ENCODE assay signal across 8 mouse cellular contexts in genomic region chr4:116507425-116508218, GRCm38 (mm10). TPM values are rescaled to one million over a fixed set of nuclear protein-coding genes. Genes with fewer than 3 reads are reported as not detected.
A peak's percentile ranks its signal among the peaks of the same experiment; 100 is the strongest.
DNase-seq lines count a peak whose midpoint lies in the region; ATAC-seq lines count a peak whose summit lies in the region.

TSS of gene Ipp (plus strand) at chr4:116507549.

- WGBS in lung, embryonic 16.5 days: under 1% methylated on average over 51 of the region's 55 CpGs

- no peaks in the 10 kb centered on the region for H3K36me3 ChIP-seq in lung, embryonic 16.5 days (ENCODE audit: control insufficient read depth, insufficient read depth, low read length)

- peak within 1 kb of the TSS; percentile 74 for H3K4me3 ChIP-seq in lung, embryonic 16.5 days (ENCODE audit: low read length)

- peak within 1 kb of the TSS; percentile 75 for H3K4me2 ChIP-seq in lung, embryonic 16.5 days (ENCODE audit: low read depth, low read length)

- DNase-seq in MEL-GATA-1-ER (ENCODE audit: extremely low read depth, low read depth): peak; percentile 80
- peak; percentile 96 for DNase-seq in cerebellum, adult 8-10 months
- DNase-seq in forelimb bud, embryonic 11.5 days (ENCODE audit: low read depth, low spot score): peak; percentile 94
- DNase-seq in layer of hippocampus, adult 9-10 months (ENCODE audit: low spot score): peak; percentile 78
- peak; percentile 77 for DNase-seq in ovary, postnatal 10 days (ENCODE audit: low spot score)
- DNase-seq in thymus, postnatal 10 days (ENCODE audit: low spot score in 2 of 2): peak; percentile 94 to 98

- no peaks in the 10 kb centered on the region for H3K9me3 ChIP-seq in lung, embryonic 16.5 days (ENCODE audit: control insufficient read depth, low read length)

- peak; percentile 94 to 98 for ATAC-seq in hematopoietic stem cell, adult 5-6 weeks (replicated peaks in 1 of 2; ENCODE audit: insufficient read depth in 1 of 2, low FRiP score in 2 of 2, low TSS enrichment in 1 of 2, low read depth in 1 of 2, poor library complexity in 2 of 2, severe bottlenecking in 2 of 2)
- ATAC-seq in lung, embryonic 16.5 days (ENCODE audit: low read depth): peak; percentile 98

- peak within 1 kb of the TSS; percentile 87 for H3K9ac ChIP-seq in lung, embryonic 16.5 days (ENCODE audit: low read length)

- H3K4me1 ChIP-seq in lung, embryonic 16.5 days (replicated peaks; ENCODE audit: control insufficient read depth, insufficient read depth, low read length): peaks cover 2% of the 10 kb centered on the region; the same call in 1 of the 2 replicates

- no peaks in the 10 kb centered on the region for H3K27me3 ChIP-seq in lung, embryonic 16.5 days (ENCODE audit: control insufficient read depth, insufficient read depth, low read depth, low read length)

- peak within 1 kb of the TSS; percentile 96 for H3K27ac ChIP-seq in lung, embryonic 16.5 days (ENCODE audit: low read length)

RNA-seq across cellular contexts. Expression of gene Ipp, which starts in this region (rescaled TPM):
- total RNA-seq in hematopoietic stem cell, adult 5-6 weeks (2017): 19.1 and 31.5 TPM in 2 replicates
- 14.1 and 14.7 TPM in 2 replicates for polyA plus RNA-seq in lung, embryonic 16.5 days (2015; fragmentation: Nextera tagmentation; extraction: Ambion mirVana)

Comparison
In these comparisons a context has a peak if more than half of its experiments do, and no peak if none do; other contexts are left out.
1. Peak in every context shown above with its lines: DNase-seq, ATAC-seq, H3K4me3 ChIP-seq and H3K27ac ChIP-seq.